Mouse (Mus musculus): ENCODE results near the gene Gm21083.
"Not testable (repeated sequence)": the region's sequence is repeated elsewhere in the genome, so short reads cannot be mapped to it uniquely, and the experiment has no call there.

DNA sequence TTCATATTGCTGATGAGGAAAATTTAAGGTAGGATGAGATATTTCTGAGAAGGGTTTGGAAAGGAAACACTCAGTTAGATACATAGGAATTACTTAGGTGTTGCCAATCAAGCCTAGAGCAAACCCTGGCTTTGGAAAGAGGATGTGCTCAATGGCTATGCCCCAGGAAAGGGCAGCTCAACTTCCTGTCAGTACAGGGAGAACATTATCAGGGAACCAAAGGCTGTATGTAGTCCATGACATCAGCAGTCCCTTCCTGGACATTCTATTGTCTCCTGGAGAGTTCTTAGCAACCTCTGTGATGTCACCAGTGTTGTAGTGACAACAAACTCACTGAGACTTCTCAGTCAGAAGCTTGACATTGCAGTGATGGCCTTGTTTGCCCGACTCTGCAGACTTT is 41.6 kb downstream of the Gm21083 start, which contains the start of gene Speer4d:
- not testable (repeated sequence) for TF ChIP-seq CTCF (conservative IDR thresholded peaks at IDR 0.05; ENCODE audit: low read length); NANOG (IDR thresholded peaks at IDR 0.05; ENCODE audit: borderline replicate concordance, low read length); POU5F1 (IDR thresholded peaks at IDR 0.05; ENCODE audit: borderline replicate concordance, low read length)
